Mouse (Mus musculus) bone marrow macrophage, adult 2 months (primary cell): Measurements from ENCODE around the gene Rbms3.

Experiments used
- CTCF ChIP-seq: IDR thresholded peaks from 2 replicates; pipeline ENCODE4 v1.5.1; 2012; ENCODE audit warnings: low read depth, mild to moderate bottlenecking, low read length, moderate library complexity
- POLR2A ChIP-seq: IDR thresholded peaks from 2 replicates; pipeline ENCODE4 v1.6.1; 2012; ENCODE audit warnings: mild to moderate bottlenecking, low read depth, low read length, borderline replicate concordance

DNA sequence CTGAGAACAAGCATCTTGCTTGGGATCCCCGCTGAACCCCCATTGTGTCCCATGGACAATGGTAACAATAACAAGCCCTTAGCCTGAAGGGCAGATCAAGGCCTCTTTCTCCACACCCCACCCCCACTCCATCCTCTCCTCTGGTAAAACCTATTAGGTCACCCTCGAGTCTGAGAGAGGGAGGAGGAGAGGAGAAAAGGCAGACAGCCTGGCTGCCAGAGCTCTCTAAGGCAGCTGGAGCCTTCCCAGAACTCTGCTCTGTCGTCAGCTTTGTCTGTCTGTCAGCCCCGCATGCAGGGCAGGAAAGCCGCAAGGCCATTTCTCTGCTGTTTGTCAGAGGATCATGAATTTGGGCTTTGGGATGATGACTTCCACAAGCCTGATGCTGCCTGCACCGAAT is 466.6 kb downstream of the Rbms3 start:
- TF ChIP-seq CTCF = no peak
- TF ChIP-seq POLR2A = no peak
